Mouse (Mus musculus) cerebellum, postnatal 36 days (tissue): ENCODE measurements at regions not wholly inside any gene's neighbourhood (a gene's known extent, or its start where the extent isn't known, plus 50 kb on each side); places are given as distances from the start of the nearest gene placed in this dataset.

Experiments used
- DNase-seq, 2 experiments: peaks; one replicate each; pipeline ENCODE4 v3.0.0; 2021 to 2022; ENCODE audit warnings: mixed read lengths in 2 of 2

GRCm38 (mm10) chr10:14217284-14217683, 251.4 kb downstream of the Hivep2 start:
- no peak for DNase-seq

- no peak for DNase-seq
These were observed 250.5 kb downstream of the Hivep2 start for GRCm38 (mm10) chr10:14216191-14216992.

GRCm38 (mm10) chr10:14215512-14215911, 249.6 kb downstream of the Hivep2 start:
- no peak for DNase-seq

DNA sequence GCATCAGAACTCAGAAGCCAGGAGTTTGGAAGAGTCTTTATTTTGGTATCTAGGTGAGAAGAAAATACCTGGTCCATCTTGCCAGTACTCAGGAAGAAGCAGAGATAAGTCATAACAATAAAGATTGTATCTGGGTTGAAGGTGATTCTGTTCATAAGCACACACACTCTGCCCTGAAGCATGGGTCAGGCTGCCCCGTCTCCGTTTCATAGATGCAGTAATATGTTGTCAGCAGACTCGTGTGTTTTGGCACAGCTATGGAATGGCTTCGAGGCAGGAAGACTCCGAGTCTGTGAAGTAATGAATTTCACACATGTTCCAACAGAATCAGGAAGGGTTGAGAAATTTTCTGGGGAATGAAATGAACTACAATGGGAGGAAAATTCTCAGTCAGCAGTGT, 247.7 kb downstream of the Hivep2 start:
- no peak for DNase-seq

DNA sequence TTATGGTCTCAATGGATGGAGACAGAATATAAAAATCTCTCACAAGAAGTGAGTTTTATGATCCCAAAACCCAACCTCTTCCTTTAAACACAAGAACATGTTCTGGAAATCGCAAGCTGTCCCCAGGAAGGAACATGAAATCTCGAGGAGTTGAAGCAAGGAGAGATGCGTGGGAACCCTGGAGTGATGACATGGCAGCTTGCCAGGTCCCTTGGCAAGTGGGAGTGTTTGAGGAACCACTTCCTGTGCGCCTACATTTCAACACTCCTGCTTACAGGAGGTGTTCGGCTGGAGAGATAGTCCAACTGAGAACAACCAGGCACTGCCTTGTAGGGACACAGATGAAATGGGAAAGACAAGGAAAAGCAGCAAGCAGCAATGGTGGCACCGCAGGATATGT, 246.1 kb downstream of the Hivep2 start:
- peak in 1 of 2 experiments; percentile 31 for DNase-seq

DNA sequence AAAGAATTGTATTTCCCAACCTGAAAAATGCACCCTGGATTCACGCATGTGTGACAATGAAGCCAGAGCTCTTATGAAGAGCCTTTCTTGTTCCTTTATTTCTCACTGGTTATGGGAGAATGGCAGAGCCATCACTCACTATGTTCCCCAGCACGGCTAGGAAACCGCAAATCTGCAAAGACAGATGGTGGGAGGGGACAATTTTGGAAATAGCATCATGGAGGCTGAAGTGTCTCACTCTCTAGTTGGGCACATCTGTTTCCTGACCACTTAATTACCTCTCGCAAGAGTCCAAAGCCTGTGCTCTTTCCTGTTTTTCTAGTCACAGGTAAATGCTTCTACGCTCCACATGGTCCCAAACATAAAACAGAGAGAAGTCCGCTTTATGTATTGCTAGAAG, 245.6 kb downstream of the Hivep2 start:
- no peak for DNase-seq

DNA sequence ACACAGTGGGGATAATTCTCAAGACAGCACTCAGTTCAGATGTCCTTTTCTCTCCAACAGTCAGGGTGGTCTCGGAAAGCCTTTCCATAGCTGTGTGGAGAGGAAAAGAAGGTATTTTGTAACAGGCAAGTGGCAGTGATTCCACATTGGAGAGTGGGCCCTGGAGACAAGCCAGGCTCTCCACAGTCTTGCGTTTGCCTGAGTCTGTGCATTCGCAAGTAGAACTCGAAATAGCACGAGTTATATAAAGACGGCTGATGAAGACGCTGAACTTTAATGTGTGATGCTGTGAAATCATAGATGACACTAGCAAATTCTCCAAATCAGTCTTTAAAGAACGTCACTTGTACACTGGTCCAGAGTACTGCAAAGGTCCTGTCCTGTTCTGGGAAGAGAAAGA, 244.6 kb downstream of the Hivep2 start:
- no peak for DNase-seq

DNA sequence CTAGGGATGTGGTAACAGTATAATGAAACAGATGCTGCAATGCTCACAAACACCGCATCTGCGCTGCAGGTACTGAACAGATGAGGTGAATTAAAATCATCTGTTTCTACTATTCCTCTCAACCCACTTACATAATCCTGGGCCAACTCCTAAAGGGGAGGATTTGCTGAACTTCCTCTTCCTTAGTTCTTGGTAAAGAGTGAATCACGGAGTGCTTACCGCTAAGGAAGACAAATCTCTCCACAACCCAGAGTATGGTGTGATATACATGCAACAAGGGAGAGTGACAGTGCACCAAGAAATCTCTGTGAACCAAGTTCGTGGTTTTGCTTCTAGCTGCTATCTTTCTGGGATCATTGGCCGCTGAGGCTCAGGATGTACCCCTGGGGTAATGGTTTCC, 244.2 kb downstream of the Hivep2 start:
- DNase-seq = no peak

DNA sequence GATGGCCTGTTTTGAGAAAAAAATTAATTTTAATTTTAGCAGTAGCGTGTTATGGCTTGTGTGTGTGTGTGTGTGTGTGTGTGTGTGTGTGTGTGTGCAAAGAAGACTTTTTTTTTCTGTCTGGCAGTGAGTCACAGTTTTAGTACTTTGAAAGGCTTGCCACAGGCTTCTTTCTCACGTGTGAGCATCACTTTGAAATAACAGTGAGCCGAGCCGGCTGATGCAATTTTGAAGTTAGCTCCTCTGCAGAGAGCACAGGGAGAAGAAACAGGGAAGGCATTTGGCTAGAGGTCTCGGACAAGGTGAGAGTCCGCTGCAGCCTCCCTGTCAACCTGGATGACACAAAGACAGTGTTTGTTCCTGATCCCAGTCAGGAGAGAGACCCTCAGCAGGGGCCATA, 242.3 kb downstream of the Hivep2 start:
- no peak for DNase-seq

GRCm38 (mm10) chr10:14207616-14208015, 241.7 kb downstream of the Hivep2 start:
- no peak for DNase-seq

- no peak for DNase-seq
These were observed 241.2 kb downstream of the Hivep2 start for GRCm38 (mm10) chr10:14207051-14207570.
